Mouse (Mus musculus) liver, adult 2 months (tissue): ENCODE measurements around the gene Pla2g4d.

Experiments
- CTCF ChIP-seq: fragments of 200-500 bp; IDR thresholded peaks from 2 replicates; pipeline ENCODE4 v1.5.1; 2011; ENCODE audit warnings: low read depth, low read length, control low read depth
- POLR2A ChIP-seq: fragments of 200-500 bp; IDR thresholded peaks from 2 replicates; pipeline ENCODE4 v1.6.1; 2011; ENCODE audit warnings: low read length, control low read depth; ENCODE audit not compliant: insufficient read depth; ENCODE audit errors: extremely low read depth

DNA sequence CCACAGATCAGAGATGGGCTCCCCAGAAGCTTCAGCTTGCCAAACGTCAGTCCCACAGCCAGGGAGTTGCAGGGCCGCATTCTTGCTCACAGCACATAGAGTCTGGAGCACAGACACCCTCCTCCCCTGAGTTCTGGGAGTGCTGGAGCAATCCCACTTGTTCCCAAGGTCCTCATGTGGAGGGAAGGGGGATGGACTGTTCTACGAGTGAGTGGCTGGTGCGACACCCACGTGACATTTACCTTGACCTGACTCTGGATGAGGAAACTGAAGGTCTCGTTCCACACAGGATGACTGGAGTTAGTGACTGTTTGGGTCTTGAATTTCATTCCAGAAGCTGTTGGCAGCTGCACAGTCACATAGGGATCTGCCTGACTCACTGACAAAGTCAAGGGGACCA lies 5.4 kb downstream of the Pla2g4d start:
- no peak for TF ChIP-seq CTCF
- TF ChIP-seq POLR2A: no peak
